Mouse (Mus musculus): ENCODE results near the gene Gpi1.

GRCm38 (mm10) chr7:34215481-34215880, 14.7 kb downstream of the Gpi1 start:
- no peak for TF ChIP-seq CTCF (IDR thresholded peaks at IDR 0.05; ENCODE audit: control insufficient read depth, insufficient read depth, low read length)
- no peak for TF ChIP-seq POLR2A (IDR thresholded peaks at IDR 0.05; ENCODE audit: borderline replicate concordance, control insufficient read depth, low read depth, low read length)

Data from bone marrow, adult 2 months (tissue).